Mouse (Mus musculus) adrenal gland, adult 8-10 months (tissue): ENCODE results near the gene Htatip2. TPM values are rescaled to one million over a fixed set of nuclear protein-coding genes. Genes with fewer than 3 reads are reported as not detected.
A peak's percentile ranks its signal among the peaks of the same experiment; 100 is the strongest.

Experiments
- DNase-seq: peaks from one replicate; pipeline ENCODE4 v3.0.0; 2022
- total RNA-seq, 4 experiments: library from RNA; stranded (reverse); gene quantifications; 2 replicates each; pipeline ENCODE4 v1.2.4; 2022

Htatip2 gene
- total RNA-seq, result 10 to 100 TPM; 47.5 to 55.6 (median 50.7) TPM

- DNase-seq, result peak; percentile 44
Measured at GRCm38 (mm10) chr7:49758934-49759571, at the start of gene Htatip2. Htatip2 (plus strand) TSS chr7:49759115.

- no peak for DNase-seq
Measured at GRCm38 (mm10) chr7:49709381-49710021, 49.4 kb upstream of the Htatip2 start.

DNA sequence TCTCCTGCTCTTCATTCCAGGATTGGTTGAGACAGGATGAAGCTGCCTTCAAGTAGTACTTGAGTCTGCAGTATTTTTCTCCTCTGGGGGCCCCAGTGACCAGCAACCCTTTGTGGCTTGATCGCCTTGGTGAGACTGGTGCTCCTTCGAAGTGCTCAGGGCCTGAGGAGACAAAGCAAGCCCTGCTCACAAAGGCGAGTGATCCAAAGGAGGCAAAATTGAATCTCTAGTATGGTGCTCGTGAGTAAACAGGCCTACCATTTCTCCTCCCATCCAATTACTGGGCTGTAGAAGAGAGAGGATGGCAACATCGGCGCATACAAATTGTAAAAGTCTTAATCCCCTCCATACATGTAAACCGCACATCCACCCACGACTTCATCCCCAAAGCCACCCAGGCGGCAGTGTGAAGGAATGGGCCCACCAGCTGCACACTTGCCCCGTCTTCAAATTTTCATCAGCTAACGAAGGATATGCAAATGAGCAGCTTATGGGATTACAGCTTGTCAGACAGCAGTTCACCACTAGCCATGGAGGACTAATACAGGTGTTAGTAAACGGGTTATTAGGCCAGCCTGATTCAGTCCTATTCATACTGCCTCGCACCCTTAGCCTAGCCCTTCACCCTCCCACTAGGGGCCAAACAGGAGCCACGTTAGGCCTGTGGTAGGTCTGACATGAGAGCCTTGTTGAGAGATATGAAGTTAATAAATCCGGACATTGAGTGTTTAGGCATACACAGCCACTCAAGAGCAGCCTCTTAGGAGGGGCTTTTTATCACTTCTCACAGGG lies 40.8 kb upstream of the Htatip2 start:
- DNase-seq, result no peak

DNA sequence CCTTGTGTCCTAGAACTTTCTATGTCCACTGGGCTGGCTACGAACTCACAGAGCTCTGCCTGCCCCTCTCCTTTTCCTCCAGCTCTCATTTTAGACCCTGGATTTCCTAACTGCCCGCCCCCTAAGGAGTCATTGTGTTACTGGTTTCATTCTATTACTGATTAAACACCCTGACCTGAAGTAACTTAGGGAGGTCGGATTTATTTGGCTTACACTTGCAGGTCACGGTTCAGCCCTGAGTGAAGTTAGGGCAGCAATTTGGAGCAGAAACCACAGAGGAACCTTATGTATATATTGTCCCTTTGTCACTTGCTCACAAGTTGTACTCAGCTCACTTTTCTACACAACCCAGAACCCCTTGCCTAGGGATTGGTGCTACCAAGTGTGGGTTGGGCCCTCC lies 24.6 kb upstream of the Htatip2 start:
- no peak for DNase-seq

DNA sequence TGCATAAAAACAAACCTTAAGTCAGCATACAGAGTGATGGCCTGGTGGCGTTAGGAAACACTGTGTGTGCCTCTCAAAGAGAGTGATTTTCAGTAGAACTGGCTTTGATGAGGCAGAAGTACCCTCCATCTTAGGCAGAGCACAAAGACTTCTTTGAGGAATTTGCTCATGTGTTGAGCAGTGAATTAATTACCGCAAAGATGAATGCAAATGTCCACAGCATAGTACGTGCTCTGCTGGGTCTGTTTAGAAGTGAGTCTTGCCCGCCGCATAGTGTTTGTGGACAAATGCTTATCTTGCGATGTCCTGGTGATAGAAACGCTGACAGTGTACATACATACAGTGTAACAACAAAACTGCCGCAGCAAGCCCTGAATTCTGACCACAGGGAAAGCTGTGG lies 19.5 kb upstream of the Htatip2 start:
- DNase-seq, result no peak

DNA sequence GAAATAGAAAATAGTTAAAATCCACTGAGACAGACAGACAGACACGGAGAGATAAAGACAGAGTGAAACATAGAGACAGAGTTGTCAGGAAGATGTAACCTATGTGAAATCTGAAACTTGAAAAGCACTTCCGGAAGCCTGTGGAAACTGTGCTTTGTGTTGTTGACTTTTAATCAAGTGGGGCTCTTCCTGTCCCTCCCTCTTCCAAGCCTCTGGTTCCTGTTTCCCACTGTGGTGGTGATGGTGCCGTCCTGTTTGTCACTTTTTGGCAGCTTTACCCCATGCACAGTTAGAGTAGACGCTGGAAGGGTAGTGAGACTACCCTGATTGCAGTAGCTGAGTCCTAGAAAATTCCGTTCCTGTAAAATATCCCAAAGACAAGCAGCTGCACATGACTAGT lies 17.4 kb upstream of the Htatip2 start:
- no peak for DNase-seq

DNA sequence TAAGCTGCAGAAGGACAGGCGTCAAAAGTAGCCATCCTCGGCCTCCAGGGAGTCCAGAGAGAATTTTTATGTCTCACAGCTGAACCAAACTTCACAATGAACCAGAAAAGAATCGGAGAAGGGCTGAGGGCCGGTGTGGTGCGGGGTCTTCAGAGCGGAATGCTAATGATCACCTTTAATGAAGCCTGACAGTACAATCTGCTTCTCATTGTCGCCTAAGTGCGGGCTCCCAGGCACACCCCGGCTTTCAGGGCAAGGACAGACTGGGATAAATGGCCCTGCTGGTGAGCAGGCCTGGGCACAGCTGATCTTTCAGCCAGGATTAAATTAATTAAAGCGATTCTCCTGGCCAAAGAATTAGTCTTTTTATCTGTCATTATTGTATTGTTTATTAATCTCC lies 17.0 kb upstream of the Htatip2 start:
- no peak for DNase-seq

DNA sequence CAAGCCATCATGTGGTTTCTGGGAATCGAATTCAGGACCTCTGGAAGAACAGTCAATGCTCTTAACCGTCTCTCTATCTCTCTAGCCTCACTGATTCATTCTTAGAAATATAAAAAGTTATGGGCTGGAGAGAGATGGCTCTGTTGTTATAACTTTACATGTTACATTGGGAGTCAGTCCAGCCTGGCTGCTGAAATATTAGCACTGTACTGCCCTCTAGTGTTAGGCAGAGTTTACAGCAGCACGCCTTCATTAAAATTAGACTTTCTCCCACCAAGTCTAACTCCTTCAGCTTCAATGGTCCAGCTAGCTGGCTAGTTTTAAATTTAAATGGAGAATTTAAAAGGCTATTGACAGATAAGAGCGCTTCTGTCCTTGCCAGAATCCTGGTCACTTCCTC lies 7.8 kb upstream of the Htatip2 start:
- DNase-seq, result no peak

- no peak for DNase-seq
Measured at GRCm38 (mm10) chr7:49752730-49753506, 6.0 kb upstream of the Htatip2 start.

GRCm38 (mm10) chr7:49754767-49755166 lies 4.1 kb upstream of the Htatip2 start:
- no peak for DNase-seq

DNA sequence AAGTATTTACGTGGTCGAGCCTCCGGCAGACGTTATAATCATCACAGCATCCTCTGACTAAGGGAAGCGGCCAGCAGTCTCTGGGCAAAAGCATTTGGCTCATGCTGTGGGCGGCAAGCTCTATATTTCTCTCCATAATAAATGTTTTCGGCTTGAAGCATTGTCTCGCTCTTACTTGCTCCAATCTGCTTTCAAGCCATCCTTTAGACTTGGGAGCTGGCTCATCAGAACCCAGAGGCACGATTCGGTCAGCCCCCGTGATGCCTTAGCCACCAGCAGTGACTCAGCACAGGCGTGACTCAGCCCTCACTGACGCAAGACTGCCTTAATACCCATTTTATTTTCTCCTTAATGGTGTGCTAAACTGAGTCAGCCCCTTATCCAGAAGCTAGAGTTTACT lies 3.7 kb downstream of the Htatip2 start:
- DNase-seq, result peak; percentile 77

DNA sequence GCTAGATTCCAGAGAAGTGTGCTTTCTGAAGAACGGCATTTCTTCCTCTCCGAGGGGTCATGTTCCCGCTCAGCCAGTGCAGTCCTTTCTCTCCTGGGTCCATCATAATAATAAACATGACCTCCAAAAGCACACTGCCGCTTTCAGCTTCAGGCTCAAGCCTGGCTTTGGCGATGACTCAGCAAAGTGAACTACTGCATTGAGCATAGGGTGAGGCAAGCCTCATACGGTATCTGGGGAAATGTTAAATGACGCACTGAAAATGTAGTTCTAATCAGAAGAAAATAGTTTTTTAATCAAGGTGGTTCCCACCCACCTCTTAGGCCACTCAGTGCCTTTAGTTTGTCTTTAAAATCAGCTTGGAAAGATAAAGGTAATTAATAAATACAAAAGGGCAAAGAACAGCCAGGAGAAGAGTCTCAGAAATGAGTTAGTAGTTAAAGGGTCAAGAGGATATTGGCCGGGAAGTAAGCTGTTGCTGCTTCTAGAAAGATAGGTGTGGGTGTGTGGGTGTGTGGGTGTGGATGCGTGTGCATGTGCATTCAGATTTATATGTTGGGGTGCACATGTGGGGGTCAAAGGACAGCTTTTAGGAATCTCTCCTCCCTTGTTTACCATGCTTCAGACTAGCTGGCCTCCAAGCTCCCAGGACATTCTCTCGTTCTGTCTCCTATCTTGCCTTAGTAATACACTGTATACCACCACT lies 5.2 kb downstream of the Htatip2 start:
- no peak for DNase-seq

GRCm38 (mm10) chr7:49766166-49766565 lies 7.3 kb downstream of the Htatip2 start:
- DNase-seq, result no peak

DNA sequence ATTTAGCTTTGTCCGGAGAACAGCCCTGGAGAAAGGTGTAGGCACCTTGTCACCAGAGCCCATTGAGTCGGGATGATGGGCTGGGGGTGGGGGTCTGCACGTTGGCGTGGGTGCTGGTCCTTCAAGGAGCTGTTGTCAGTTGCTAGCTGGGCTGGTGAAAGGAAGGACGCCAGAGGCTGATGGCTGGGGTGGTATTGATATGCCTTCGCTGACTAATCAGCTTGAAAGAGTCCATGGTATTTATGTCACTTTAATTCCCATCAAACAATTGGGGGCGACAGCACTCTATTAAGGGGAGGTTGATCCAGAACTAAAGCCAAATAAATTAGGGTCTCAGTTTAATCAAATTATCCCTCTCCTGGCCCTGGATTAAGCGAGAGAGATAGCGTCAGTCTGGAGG lies 9.6 kb downstream of the Htatip2 start:
- no peak for DNase-seq

- no peak for DNase-seq
Measured at GRCm38 (mm10) chr7:49774396-49774795, 15.5 kb downstream of the Htatip2 start.

DNA sequence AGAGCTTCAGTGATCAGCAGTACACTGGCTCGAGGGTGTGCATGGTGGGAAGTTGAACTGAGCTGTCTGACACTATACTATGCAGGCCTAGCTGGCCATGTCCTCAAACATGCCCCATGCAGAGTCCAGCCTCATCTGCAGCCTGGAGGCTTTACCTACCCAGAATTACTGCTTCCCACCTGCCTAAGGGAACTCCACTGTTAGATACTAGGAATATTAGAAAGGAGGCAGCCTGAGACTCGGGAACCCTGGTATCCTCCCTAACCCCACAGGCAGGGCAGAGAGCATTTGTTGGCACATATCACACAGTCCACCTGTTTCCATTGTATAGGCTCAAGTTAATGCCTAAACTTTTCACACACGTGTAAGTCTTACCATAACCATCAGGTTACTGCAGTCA lies 18.7 kb downstream of the Htatip2 start:
- DNase-seq, result no peak

DNA sequence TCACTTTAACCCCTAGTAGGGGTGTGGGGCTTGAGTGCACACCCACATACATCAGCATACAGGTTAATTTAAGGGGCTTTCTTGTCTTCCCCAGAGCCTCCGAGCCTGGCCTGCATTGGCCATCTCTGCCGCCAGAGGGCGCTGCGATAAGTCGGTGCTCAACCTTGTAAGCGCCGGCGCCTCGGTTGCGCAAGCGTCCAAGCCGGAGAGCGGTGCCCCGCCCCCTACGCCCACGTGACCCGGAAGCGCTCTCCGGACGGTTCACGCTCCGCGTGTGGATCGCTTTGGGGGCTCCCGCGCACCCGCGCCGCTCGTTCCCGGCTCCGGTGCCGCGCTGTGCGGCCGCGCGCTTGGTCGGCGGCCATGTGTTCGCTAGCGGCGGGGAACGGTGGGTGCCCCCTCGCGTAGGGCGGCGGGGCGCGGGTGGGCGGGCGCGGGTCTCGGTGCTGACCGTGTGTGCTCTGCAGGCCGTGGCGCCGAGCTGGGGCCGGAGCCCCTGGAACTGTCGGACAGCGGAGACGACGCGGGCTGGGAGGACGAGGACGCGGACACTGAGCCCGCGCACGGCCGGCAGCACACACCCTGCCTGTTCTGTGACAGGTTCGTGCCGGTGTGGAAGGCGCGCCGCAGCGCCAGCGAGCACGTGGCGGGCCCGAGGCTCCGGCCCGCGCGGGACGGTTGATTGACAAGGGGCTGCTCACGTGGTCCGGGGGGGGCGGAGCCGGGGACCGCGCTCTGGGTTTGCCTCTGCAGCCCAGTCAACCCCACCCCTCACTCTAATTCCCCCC lies 19.4 kb downstream of the Htatip2 start, which contains the start of gene Prmt3:
Gene Prmt3, plus strand, starts transcription at position 233 of the 788 bp plus-strand sequence.
- peak; percentile 93 for DNase-seq

- DNase-seq, result no peak
Measured at GRCm38 (mm10) chr7:49778904-49779615, 20.1 kb downstream of the Htatip2 start.

DNA sequence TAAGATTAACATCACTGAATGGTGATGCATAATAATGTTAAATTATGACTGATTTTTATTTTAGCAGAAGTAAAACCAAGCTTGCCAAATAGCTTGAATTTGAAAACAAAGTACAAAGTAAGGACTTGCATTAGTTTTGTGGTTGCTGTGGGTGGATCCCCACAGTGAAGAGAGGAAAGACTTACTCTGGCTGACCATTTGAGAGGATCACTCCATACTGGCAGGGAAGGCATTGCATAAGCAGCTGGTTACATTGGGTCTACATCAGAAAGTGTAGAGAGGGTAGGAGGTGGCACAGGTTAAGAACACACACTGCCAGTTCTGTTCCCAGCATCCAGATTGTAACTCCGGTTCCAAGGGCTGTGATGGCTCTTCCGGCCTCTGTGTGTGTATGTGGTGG lies 24.1 kb downstream of the Htatip2 start:
- no peak for DNase-seq

DNA sequence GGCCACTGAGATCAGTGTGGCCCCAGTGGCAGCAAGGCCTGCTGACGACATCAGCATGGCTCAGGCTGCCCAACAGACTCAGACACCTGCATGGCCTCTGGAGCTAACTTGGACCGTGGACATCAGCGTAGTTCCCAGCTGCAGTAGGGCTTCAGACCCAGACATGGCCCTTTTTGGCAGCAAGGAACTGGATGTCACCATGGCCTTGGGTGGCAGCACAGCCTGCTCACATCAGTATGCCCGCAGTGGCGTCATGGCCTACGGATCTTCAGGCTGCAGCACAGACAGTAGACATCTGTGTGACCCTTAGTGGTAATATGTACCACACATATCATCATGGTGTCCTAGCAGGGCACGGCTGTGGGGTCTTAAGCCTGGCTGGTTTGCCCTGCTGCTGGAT lies 26.2 kb downstream of the Htatip2 start:
- no peak for DNase-seq
